Mouse (Mus musculus) ES-E14 (cell line): ENCODE measurements around the gene Itgb7.

Source experiments
- CHD2 ChIP-seq: IDR thresholded peaks from 2 replicates; pipeline ENCODE4 v1.6.1; 2014; ENCODE audit warnings: mild to moderate bottlenecking, low read depth, low read length, inconsistent platforms
- HCFC1 ChIP-seq: IDR thresholded peaks from 2 replicates; pipeline ENCODE4 v1.6.1; 2012; ENCODE audit warnings: low read length, inconsistent platforms, borderline replicate concordance; ENCODE audit not compliant: insufficient read depth
- MAFK ChIP-seq: IDR thresholded peaks from 2 replicates; pipeline ENCODE4 v1.6.1; 2014; ENCODE audit warnings: mild to moderate bottlenecking, low read depth, low read length, inconsistent platforms; ENCODE audit not compliant: insufficient read depth
- ZC3H11A ChIP-seq: IDR thresholded peaks from 2 replicates; pipeline ENCODE4 v1.6.1; 2012; ENCODE audit warnings: low read depth, mild to moderate bottlenecking, inconsistent platforms, low read length, borderline replicate concordance
- ZNF384 ChIP-seq: IDR thresholded peaks from 2 replicates; pipeline ENCODE4 v1.6.1; 2012; ENCODE audit warnings: low read depth, low read length, inconsistent platforms

DNA sequence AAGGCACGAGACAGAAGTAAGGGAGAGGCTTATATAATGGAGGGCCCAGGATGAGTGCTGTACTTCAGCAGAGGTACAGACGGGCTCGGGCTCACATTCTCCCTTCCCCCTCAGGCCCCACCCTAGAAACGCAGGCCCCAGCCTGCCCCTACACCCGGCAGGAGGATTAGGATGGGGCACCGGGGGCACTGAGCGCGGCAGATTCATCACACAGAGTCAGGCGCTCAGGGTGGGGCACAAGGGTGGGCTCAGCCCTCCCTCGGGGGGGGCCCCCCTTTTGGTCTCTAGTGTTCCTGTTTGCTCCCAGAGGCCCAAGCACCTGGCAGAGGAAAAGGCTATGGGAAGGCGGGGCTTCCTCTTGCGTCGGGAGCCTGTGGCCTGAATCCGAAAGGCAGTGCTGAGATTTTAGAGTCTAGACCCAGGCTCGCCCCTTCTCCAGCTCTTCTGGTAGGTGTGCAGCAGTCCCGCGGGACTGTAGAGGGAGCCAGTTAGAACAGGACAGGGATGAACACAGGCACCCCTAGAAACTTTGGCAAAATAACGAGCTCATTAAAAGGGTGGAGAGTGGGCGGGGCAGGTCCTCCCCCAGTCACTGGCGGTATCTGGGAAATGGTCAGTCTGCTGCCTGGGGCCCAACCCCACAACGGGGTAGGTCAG lies 3.8 kb upstream of the Itgb7 start:
- TF ChIP-seq ZNF384 (no peak), HCFC1 (no peak), ZC3H11A (no peak), CHD2 (no peak), MAFK (no peak)
